Mouse (Mus musculus) gastrocnemius, adult 18-20 months (tissue): Measurements from ENCODE around the gene Lap3. TPM values are rescaled to one million over a fixed set of nuclear protein-coding genes. Genes with fewer than 3 reads are reported as not detected.

Experiments
- total RNA-seq, 2 experiments: library from RNA; stranded (reverse); gene quantifications; 2 replicates each; pipeline ENCODE4 v1.2.3; 2021

Lap3 gene
- total RNA-seq, 2 experiments from 2014 or later: 57.6 to 59.3 TPM

Other genes with a start within 250 kb of the Lap3 start
- 10 to 100 TPM; 45.7 to 50.0 TPM for gene Qdpr, start 43.1 kb upstream of the Lap3 start, total RNA-seq
- gene Clrn2, start 39.6 kb upstream of the Lap3 start, total RNA-seq: not detected
- gene Med28, start 26.9 kb downstream of the Lap3 start, total RNA-seq: 10 to 100 TPM; 52.4 to 57.1 TPM
- gene Fam184b, start 146.2 kb downstream of the Lap3 start, total RNA-seq: under 1 TPM; 0.48 to 0.95 TPM
- not detected for gene Ncapg, start 176.5 kb downstream of the Lap3 start, total RNA-seq